Mouse (Mus musculus) lung, postnatal 10 days (tissue): ENCODE data around the gene Ccdc159.

Experiments
- DNase-seq: peaks from one replicate; pipeline ENCODE4 v3.0.0; 2021

Ccdc159 gene

DNA sequence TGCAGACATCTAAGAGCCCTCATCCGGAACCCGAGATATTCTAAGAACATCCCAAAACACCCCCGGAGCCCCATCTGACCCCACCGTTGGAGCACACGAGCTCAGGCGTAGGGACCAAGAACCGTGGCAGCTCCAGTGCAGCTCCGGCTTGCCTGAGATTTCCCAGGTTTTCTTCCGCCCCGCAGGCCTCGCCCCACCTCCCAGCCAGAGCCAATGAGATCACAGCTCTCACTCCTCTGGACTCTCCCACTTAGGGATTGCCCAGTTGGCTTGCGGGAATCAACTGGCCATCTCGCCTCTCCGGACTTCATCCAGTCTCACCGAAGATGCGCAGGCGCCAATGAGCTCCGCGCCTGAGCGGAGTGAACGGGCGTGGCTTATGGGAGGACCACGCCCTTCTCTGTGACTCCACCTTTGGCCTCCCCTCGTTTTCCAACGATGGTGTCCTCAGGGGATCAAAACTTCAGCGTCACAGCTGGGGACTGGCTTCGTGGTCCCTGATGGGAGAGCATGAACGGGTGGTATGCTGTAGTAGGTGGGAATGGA lies at the start of gene Ccdc159, which contains the start of gene Tmem205:
Ccdc159 (plus strand) TSS at position 264 of the 546 bp plus-strand sequence.
Tmem205 (minus strand) TSS at position 349 of the 546 bp plus-strand sequence.
- peak; percentile 97 for DNase-seq

- DNase-seq: no peak
Observed at GRCm38 (mm10) chr9:21889229-21889628, 38.0 kb upstream of the Ccdc159 start.

- peak; percentile 82 for DNase-seq
Observed at GRCm38 (mm10) chr9:21901223-21901820, 25.9 kb upstream of the Ccdc159 start.

DNA sequence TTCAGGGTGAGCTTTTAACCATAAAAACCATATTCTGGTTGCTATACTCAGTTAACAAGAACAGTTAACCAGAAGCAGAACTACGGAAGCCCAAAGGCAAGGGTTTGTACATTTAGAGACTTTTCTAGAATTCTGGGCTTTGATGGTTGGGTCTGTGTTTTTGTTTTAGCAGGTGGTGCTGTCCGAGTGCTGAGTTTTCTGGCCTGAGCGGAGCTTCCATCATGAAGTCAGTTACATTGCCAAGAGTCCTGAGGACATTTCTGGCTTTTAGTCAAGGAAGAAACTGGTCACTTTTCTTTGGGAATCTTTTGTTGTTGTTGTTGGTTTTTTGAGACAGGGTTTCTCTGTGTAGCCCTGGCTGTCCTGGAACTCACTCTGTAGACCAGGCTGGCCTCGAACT lies 23.2 kb upstream of the Ccdc159 start:
- no peak for DNase-seq

DNA sequence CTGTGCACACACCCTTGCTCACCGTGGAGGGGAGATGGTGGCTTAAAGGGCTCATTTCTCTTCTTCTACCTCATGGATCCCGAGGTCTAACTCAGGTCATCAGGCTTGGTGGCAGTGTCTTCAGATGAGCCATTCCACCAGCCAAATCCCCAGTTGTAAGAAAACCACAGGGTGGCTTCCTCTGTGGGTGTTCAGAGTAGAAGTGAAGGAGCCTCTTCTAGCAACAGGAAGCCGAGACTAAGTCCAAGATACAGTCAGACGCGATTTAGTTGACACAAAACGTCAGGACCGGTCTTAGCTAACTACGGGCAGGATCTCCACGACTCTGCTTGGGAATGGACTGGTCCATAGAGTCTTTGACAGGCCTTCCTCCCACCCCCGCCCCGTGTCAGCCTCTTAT lies 19.1 kb upstream of the Ccdc159 start:
- no peak for DNase-seq

- no peak for DNase-seq
Observed at GRCm38 (mm10) chr9:21909474-21910223, 17.6 kb upstream of the Ccdc159 start.

DNA sequence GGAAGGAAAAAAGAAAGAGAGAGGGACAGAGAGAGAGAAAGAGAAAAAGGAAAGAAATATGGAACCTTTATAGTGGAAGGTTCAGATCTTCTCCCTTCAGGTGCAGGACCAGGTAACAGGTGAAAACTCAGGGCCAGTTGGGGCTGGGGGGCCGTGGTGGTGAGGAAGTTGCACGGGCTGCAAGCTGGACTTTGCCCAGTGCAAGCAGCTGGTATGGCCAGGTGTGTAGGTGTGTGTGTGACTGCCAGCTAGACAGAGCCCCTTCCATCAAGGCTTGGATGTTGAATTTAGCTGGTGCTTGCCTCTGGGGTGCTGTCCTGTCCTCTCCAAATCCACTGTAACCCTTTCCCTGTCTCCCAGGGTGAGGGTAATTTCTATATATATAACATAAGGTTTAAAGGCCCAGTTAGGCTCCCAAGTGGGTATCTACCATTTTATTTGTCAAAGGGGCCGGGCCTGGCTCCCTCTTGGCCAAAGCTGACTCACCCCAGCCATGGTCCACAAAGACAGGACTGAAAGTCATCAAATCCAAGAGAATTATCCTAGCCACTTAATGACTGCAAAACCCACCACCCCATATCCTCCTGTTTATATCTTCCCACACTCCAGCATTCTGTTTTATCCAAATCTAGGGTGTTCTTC lies 10.3 kb upstream of the Ccdc159 start:
- no peak for DNase-seq

DNA sequence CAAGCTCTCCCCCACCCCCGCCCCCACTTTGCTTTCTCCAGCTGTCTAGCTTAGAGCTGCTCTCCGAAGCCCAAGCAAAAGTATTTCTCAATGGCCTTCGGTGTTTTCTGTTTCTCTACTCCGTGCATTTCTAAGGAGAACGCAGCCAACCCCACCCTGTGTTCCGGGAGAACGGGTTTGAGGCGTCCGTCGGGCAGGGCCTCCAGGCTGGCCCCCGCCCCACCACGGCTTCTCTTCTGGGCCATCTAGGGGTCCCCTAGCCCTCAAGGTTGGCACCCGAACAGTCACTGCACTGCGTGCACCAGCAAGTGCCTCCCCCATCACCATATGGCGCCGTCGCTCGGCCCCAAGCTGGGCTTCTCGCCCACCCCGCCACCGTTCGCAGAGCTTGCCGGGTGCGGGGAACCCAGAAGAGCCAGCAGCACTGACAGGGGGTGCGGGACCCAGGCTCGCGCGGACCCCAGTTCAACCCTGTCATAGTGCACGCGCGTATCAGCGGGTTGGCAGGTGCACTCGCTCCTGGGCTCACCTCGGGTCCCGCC lies 9.7 kb upstream of the Ccdc159 start:
- DNase-seq: peak; percentile 35

- peak; percentile 97 for DNase-seq
Observed at GRCm38 (mm10) chr9:21918035-21918592, 9.2 kb upstream of the Ccdc159 start, which contains the start of gene Rab3d. Gene Rab3d (minus strand): TSS chr9:21918192.

DNA sequence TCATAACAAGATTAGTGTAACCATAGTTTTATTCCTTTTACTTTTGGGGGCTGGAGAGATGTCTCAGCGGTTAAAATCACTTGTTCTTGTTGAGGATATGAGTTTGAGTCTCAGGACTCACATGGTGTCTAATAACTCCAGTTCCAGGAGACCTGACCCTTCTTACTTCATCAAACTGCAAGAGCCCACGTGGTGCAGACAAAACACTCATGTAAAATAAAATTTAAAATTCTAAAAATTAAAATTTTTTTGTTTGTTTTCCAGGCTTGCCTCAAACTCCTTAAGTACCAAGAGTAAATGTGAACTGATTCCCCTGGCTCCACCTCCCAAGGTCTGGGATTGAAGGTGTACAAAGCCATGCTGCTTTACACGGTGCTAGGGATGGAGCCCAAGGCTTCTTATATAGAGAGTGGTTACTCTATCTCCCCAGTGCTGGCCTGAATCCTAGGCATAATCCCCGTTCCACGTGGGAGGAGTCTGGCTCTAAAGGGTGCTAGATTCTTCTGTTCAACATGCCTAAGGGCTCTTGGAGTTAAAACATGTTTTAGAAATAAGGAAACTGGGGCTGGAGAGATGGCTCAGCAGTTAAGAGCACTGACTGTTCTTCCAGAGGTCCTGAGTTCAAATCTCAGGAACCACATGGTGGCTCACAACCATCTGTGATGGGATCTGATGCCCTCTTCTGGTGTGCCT lies 8.4 kb upstream of the Ccdc159 start:
- DNase-seq: peak; percentile 31

DNA sequence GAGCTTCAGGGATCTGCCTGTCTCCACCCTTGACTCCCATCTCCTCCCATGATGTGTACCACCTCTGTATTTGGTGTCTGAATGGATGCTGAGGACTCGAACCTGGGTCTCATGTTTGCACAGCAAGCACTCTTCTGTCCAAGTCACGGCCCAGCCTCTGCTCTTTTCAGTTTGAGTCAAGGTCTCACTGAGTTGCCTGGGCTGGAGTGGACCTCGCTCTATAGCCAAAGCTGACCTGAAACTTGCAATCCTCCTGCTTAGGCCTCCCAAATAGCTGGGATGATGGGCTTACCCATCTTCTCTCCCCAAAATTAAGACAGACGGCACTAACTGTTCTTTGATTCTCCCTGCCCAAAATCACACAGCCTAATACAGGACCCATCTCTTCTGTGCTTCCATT lies 4.2 kb upstream of the Ccdc159 start:
- no peak for DNase-seq

GRCm38 (mm10) chr9:21923490-21924098 lies 3.7 kb upstream of the Ccdc159 start:
- DNase-seq: no peak

GRCm38 (mm10) chr9:21924099-21924493 lies 3.2 kb upstream of the Ccdc159 start:
- peak; percentile 96 for DNase-seq

DNA sequence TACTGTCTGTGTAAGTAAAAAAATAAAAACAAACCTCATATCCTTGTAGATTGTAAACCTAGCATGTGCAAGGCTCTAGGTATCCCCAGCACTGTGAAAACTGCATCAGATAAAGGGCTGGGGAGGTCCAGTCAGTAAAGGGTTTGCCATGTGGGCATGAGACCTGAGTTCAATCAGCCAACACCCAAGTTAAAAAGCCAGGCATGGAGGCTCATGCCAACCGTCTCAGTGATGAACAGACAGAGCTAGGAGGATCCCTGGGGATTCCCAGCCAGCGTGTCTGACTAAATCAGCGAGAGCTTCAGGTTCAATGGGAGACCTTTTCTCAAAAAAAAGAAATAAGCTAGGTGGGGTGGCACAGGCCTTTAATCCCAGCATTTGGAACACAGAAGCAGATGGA lies 2.2 kb upstream of the Ccdc159 start:
- no peak for DNase-seq

DNA sequence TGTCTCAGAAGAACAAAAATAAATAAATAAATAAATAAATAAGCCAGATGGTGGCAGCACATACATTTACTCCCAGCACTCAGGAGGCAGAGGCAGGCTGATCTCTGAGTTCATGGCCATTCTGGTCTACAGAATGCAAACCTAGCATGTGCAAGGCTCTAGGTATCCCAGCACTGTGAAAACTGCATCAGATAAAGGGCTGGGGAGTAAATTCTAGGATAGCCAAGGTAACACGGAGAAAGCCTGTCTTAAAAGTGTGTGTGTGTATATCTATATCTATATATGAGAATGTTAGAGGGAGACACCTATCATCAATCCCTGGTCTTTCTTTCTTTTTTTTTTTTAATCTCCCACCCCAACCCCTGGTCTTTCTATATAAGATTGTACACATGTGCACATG lies 1.8 kb upstream of the Ccdc159 start:
- DNase-seq: no peak

GRCm38 (mm10) chr9:21926155-21926554 lies 1.1 kb upstream of the Ccdc159 start:
- DNase-seq: peak; percentile 47

- DNase-seq: peak; percentile 25
Observed at GRCm38 (mm10) chr9:21926784-21927183, 487 bp upstream of the Ccdc159 start.

DNA sequence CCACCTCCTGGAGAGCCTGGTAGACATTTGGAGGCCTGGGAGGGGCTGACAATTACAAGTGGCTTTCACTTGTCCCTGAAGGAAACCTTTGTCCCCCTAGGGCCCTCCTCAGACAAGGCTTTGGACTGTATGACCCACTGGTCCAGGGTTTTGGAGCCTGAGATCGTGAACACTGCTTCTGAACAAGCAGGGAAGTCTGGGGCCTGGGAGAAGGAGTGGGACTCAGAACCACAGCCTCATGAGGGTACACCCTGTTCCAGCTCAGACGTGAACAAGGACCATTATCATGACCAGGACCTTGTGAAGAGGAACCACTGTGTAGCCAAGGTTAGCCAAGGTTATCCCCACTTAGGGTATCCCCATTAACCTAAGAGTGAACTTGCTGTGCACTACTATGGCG lies 1.9 kb downstream of the Ccdc159 start:
- no peak for DNase-seq

DNA sequence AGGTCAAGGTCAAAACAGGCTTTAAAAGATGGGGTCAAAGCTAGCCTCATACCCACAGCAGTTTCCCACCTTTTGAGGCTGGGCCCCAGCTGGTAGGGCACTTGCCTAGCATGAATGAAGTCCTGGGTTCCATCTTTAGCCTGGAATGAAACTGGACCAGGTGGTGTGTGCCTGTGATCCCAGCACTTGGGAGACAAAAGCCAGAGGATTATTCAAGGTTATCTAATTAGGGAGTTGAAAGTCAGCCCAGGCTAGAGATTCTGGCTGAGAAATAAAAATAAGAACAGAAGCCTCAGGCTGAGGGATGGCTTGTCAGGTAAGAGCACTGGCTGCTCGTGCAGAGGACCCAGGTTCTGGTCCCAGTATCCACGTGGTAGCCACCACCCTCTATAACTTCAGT lies 4.7 kb downstream of the Ccdc159 start:
- no peak for DNase-seq

DNA sequence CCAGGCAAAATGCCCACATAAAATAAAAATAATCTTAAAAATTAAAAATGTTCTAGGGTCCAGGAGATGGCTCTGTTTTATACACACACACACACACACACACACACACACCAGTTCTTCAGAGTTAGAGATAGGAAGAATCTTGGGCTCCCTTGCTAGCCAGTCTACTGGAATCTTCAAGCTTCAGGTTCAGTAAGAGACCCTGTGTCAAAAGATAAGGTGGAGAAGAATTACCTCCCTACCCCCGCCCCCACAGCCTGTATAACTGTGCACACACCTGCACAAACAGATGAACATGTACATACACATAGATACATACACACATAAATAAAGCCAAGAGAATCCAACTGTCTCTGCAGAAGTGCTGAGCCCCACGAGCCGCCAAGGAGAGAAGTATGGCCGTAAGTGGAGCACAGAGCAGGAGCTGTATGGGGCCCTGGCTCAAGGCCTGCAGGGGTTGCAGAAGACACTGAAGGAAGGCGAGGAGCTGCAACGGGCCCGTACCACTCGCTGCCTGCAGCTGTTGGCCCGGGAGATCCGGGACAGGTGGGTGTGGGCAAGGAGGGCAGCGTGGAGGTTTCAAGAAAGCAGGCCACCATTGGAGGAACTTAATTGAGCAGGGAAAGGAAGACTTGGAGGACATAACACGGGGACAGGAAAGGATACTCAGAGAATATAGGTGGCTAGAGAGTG lies 5.3 kb downstream of the Ccdc159 start:
- no peak for DNase-seq

DNA sequence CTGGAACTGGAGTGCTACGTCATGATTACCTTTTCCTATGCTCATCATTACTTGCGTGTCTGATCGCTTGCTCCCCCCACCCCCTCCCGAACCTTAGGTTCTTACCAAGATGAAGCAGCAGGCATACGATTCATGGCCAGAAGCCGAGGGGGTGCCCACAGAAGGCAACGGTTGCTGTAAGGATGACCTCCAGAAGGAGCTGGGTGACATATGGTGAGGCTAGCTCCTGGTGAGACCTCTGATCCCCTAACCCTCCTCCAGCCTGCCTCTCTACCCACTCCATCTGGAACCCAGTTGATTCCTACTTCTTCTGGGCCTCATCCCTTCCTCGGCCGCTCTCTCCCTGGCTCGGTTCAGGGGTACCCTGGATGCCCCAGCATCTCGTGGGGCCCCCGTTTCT lies 6.8 kb downstream of the Ccdc159 start:
- DNase-seq: no peak
